8 mouse cellular contexts compared by ENCODE assay signal in the genomic region with DNA sequence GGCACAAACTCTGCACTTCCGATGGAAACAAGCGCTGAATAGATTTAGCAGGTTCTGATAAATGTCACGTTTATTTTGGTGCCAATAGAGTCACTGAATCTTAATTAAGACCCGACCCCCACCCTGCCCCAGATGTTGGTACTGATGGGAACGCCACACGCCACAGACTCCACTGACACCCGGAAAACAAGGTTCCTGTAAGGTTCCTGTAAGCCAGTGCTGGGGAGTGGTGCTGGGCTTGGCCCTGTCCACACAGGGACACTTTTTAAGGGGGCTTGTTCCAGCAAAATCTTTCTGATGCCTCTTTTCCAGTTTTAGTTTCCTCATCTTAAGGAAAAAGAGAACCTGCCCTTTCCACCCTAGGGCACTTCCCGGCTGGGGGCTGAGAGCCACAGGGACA.
DNase-seq lines count a peak whose midpoint lies in the region; ATAC-seq and TF ChIP-seq lines count a peak whose summit lies in the region.

No protein-coding gene starts in this region.

- no peaks in the 10 kb centered on the region for H3K36me3 ChIP-seq in kidney, postnatal 0 days (ENCODE audit: insufficient read depth, low read length)
- no peaks in the 10 kb centered on the region for H3K36me3 ChIP-seq in forebrain, embryonic 14.5 days (ENCODE audit: control insufficient read depth, insufficient read depth, low read length)
- no peaks in the 10 kb centered on the region for H3K36me3 ChIP-seq in limb, embryonic 10.5 days
- H3K36me3 ChIP-seq in neural tube, embryonic 15.5 days, result no peaks in the 10 kb centered on the region

- no peaks in the 10 kb centered on the region for H3K9me3 ChIP-seq in kidney, postnatal 0 days (replicated peaks; ENCODE audit: low read length)
- no peaks in the 10 kb centered on the region for H3K9me3 ChIP-seq in forebrain, embryonic 14.5 days (replicated peaks; ENCODE audit: control insufficient read depth, low read length)
- H3K9me3 ChIP-seq in limb, embryonic 10.5 days (replicated peaks), result no peaks in the 10 kb centered on the region
- H3K9me3 ChIP-seq in neural tube, embryonic 15.5 days (replicated peaks), result no peaks in the 10 kb centered on the region

- H3K4me3 ChIP-seq in kidney, postnatal 0 days (replicated peaks; ENCODE audit: low read depth, low read length), result peak overlapping the region; percentile 35; the same call in 1 of the 2 replicates
- peak overlapping the region; percentile 35; the same call in 1 of the 2 replicates for H3K4me3 ChIP-seq in forebrain, embryonic 14.5 days (ENCODE audit: low read depth, low read length)
- peak overlapping the region; percentile 52 for H3K4me3 ChIP-seq in limb, embryonic 10.5 days
- peak overlapping the region; percentile 36; the same call in 1 of the 2 replicates for H3K4me3 ChIP-seq in neural tube, embryonic 15.5 days (replicated peaks)

- DNase-seq in kidney, postnatal 0 days (ENCODE audit: low spot score), result peak; percentile 31
- no peak for DNase-seq in kidney, adult 8-10 months
- no peak for DNase-seq in forebrain, embryonic 14.5 days (ENCODE audit: low spot score)
- no peak for DNase-seq in limb, embryonic 10.5 days (ENCODE audit: low spot score)
- DNase-seq in layer of hippocampus, postnatal 25 days (ENCODE audit: extremely low spot score in 1 of 2, low spot score in 1 of 2), result no peak
- DNase-seq in layer of hippocampus, postnatal 36 days, result no peak

- TF ChIP-seq CTCF in kidney, postnatal 0 days (IDR thresholded peaks at IDR 0.05; ENCODE audit: low read depth), result no peak

- H3K27me3 ChIP-seq in kidney, postnatal 0 days (ENCODE audit: insufficient read depth, low read length), result no peaks in the 10 kb centered on the region
- no peaks in the 10 kb centered on the region for H3K27me3 ChIP-seq in forebrain, embryonic 14.5 days (replicated peaks; ENCODE audit: control insufficient read depth, insufficient read depth, low read length)
- H3K27me3 ChIP-seq in limb, embryonic 10.5 days (ENCODE audit: low read depth, poor library complexity, severe bottlenecking), result peaks cover 9% of the 10 kb centered on the region
- peaks cover 17% of the 10 kb centered on the region for H3K27me3 ChIP-seq in neural tube, embryonic 15.5 days (replicated peaks)

- H3K4me1 ChIP-seq in kidney, postnatal 0 days (replicated peaks; ENCODE audit: insufficient read depth, low read length), result peaks cover 3% of the 10 kb centered on the region; the same call in 1 of the 2 replicates
- H3K4me1 ChIP-seq in forebrain, embryonic 14.5 days (ENCODE audit: control insufficient read depth, insufficient read depth, low read length), result peaks cover 11% of the 10 kb centered on the region
- H3K4me1 ChIP-seq in limb, embryonic 10.5 days, result peaks cover 43% of the 10 kb centered on the region
- peaks cover 30% of the 10 kb centered on the region for H3K4me1 ChIP-seq in neural tube, embryonic 15.5 days

- H3K9ac ChIP-seq in kidney, postnatal 0 days (ENCODE audit: low read depth, low read length), result no peak overlapping the region
- no peak overlapping the region for H3K9ac ChIP-seq in forebrain, embryonic 14.5 days (ENCODE audit: low read length)
- no peak overlapping the region for H3K9ac ChIP-seq in neural tube, embryonic 15.5 days (replicated peaks)

- H3K27ac ChIP-seq in kidney, postnatal 0 days, result peak overlapping the region; percentile 84
- H3K27ac ChIP-seq in forebrain, embryonic 14.5 days (ENCODE audit: low read depth, low read length), result no peak overlapping the region; the same call in 1 of the 2 replicates
- H3K27ac ChIP-seq in limb, embryonic 10.5 days, result peak overlapping the region; percentile 90
- peak overlapping the region; percentile 48 for H3K27ac ChIP-seq in neural tube, embryonic 15.5 days (replicated peaks)

- peak overlapping the region; percentile 70 for H3K4me2 ChIP-seq in kidney, postnatal 0 days (ENCODE audit: low read length)
- peak overlapping the region; percentile 71 for H3K4me2 ChIP-seq in forebrain, embryonic 14.5 days (ENCODE audit: low read length)
- peak overlapping the region; percentile 71 for H3K4me2 ChIP-seq in neural tube, embryonic 15.5 days

- ATAC-seq in kidney, postnatal 0 days (replicated peaks; ENCODE audit: low FRiP score, low read depth), result peak; percentile 48; the same call in 1 of the 2 replicates
- peak; percentile 54 for ATAC-seq in forebrain, embryonic 14.5 days
- peak; percentile 54; the same call in 1 of the 2 replicates for ATAC-seq in neural tube, embryonic 15.5 days (ENCODE audit: low FRiP score)
- no peak for ATAC-seq in erythroid progenitor cell, adult 5-6 weeks (replicated peaks; ENCODE audit: low FRiP score, poor library complexity, severe bottlenecking)

- 14% methylated on average over 8 of the region's 8 CpGs for WGBS in kidney, postnatal 0 days
- WGBS in forebrain, embryonic 14.5 days, result 8% methylated on average over 8 of the region's 8 CpGs
- 4% methylated on average over 8 of the region's 8 CpGs for WGBS in limb, embryonic 10.5 days
- WGBS in neural tube, embryonic 15.5 days, result 13% methylated on average over 8 of the region's 8 CpGs
